Comparison of ENCODE assay signal across 20 mouse cellular contexts in the genomic region with DNA sequence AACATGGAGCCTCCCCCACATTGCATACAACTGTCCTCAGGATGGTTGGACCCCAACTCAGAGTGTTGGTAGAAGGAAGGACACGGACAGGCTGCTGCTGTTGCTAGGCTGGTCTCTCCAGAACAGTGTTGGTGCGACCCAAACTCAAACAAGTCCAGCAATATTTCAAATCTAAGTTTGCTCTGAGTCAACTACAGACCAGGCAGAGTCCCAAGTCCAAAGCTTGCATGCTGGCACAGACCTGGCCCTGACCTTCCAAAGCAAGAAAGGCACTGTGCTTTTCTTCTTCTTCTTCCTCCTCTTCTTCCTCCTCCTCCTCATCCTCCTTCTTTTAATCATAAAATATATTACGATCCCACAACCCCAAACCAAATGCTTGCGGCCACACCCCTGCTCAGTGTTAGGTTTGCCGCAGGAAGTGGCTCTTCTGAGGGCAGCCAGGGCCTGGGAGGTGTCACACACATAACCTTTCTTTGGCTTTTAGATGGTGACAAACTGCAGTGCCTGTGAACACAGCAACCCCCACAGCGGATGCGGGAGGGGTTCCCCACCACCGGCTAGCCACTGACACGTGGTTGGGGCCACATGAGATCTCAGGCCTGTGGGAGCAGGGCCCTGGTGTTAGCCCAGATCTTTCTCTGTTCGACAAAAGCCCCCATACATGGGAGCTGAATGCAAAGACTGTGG. TPM values are rescaled to one million over a fixed set of nuclear protein-coding genes. Genes with fewer than 3 reads are reported as not detected.
DNase-seq lines count a peak whose midpoint lies in the region; ATAC-seq lines count a peak whose summit lies in the region.
"Had no signal": no experiment of that assay in that cellular context is flagged by ENCODE, and none has a peak within 500 bp of the region (broad histone marks: within the 10 kb centered on the region; RNA-seq: fewer than 3 reads in every experiment).

No protein-coding gene starts in this region.

- peaks cover 30% of the 10 kb centered on the region; the same call in 1 of the 2 replicates for H3K27me3 ChIP-seq in hindbrain, embryonic 10.5 days (ENCODE audit: insufficient read depth, poor library complexity, severe bottlenecking)
- peaks cover 11% of the 10 kb centered on the region; the same call in 1 of the 2 replicates for H3K27me3 ChIP-seq in hindbrain, embryonic 13.5 days
- H3K27me3 ChIP-seq in liver, embryonic 16.5 days (ENCODE audit: control insufficient read depth, insufficient read depth, low read depth, low read length): no peaks in the 10 kb centered on the region
- H3K27me3 ChIP-seq: limb, embryonic 12.5 days had no signal

- H3K36me3 ChIP-seq in hindbrain, embryonic 10.5 days: no peaks in the 10 kb centered on the region
- H3K36me3 ChIP-seq in hindbrain, embryonic 13.5 days: no peaks in the 10 kb centered on the region
- H3K36me3 ChIP-seq in liver, embryonic 16.5 days (ENCODE audit: control insufficient read depth, insufficient read depth): no peaks in the 10 kb centered on the region
- H3K36me3 ChIP-seq: midbrain, embryonic 12.5 days; neural tube, embryonic 12.5 days had no signal

- no peaks in the 10 kb centered on the region for H3K9me3 ChIP-seq in hindbrain, embryonic 10.5 days
- no peaks in the 10 kb centered on the region for H3K9me3 ChIP-seq in hindbrain, embryonic 13.5 days
- no peaks in the 10 kb centered on the region for H3K9me3 ChIP-seq in liver, embryonic 16.5 days (replicated peaks; ENCODE audit: control insufficient read depth, low read length)
- H3K9me3 ChIP-seq: limb, embryonic 12.5 days; midbrain, embryonic 12.5 days; neural tube, embryonic 12.5 days had no signal

- H3K4me1 ChIP-seq in hindbrain, embryonic 10.5 days (replicated peaks): peaks cover 21% of the 10 kb centered on the region
- peaks cover 9% of the 10 kb centered on the region for H3K4me1 ChIP-seq in hindbrain, embryonic 13.5 days (replicated peaks)
- H3K4me1 ChIP-seq in liver, embryonic 16.5 days (ENCODE audit: control insufficient read depth, low read depth, low read length): no peaks in the 10 kb centered on the region; the same call in 1 of the 2 replicates

- 0 out of 2 replicates have a peak overlapping the region, but pooled peaks have one; percentile 13 for H3K27ac ChIP-seq in hindbrain, embryonic 10.5 days
- H3K27ac ChIP-seq in hindbrain, embryonic 13.5 days: no peak overlapping the region
- H3K27ac ChIP-seq in liver, embryonic 16.5 days (ENCODE audit: low read length): peak overlapping the region; percentile 60
- H3K27ac ChIP-seq: heart, adult 2 months; limb, embryonic 12.5 days; midbrain, embryonic 12.5 days; neural tube, embryonic 12.5 days had no signal

- no peak for DNase-seq in hindbrain, embryonic 10.5 days (ENCODE audit: low spot score)
- peak; percentile 63 for DNase-seq in induced T-regulatory cell, adult 2 months (ENCODE audit: low read depth)
- DNase-seq in thymus, postnatal 14 days: peak; percentile 52
- no peak for DNase-seq in adrenal gland, postnatal 25 days
- DNase-seq in left cerebral cortex, postnatal 14 days (ENCODE audit: low spot score in 2 of 2): no peak
- no peak for DNase-seq in testis, postnatal 10 days (ENCODE audit: low spot score)
- DNase-seq: adrenal gland, adult 8-10 months; cerebellum, adult 8-10 months; heart, adult 2 months; heart, postnatal 14 days; kidney, postnatal 25 days; lung, postnatal 10 days; right cerebral cortex, postnatal 4 days had no signal

- WGBS in hindbrain, embryonic 10.5 days: 88% methylated on average over 10 of the region's 10 CpGs
- 93% methylated on average over 10 of the region's 10 CpGs for WGBS in hindbrain, embryonic 13.5 days
- 39% methylated on average over 10 of the region's 10 CpGs for WGBS in liver, embryonic 16.5 days (ENCODE audit: insufficient replicate concordance)

- intact Hi-C loops in left cerebral cortex, postnatal 14 days (cut with DNase I): no loop called here

- no peak for ATAC-seq in hindbrain, embryonic 13.5 days (ENCODE audit: low FRiP score)
- ATAC-seq in liver, embryonic 16.5 days (ENCODE audit: low read depth): peak; percentile 73
- ATAC-seq: inflammation-experienced regulatory T-cells, adult 6 months had no signal

- no peak overlapping the region for H3K4me2 ChIP-seq in hindbrain, embryonic 13.5 days
- H3K4me2 ChIP-seq in liver, embryonic 16.5 days (ENCODE audit: low read depth, low read length): no peak overlapping the region
- H3K4me2 ChIP-seq: limb, embryonic 12.5 days; midbrain, embryonic 12.5 days; neural tube, embryonic 12.5 days had no signal

- H3K4me3 ChIP-seq in hindbrain, embryonic 10.5 days: no peak overlapping the region
- H3K4me3 ChIP-seq in hindbrain, embryonic 13.5 days: no peak overlapping the region
- H3K4me3 ChIP-seq in liver, embryonic 16.5 days (ENCODE audit: low read depth, low read length): no peak overlapping the region
- H3K4me3 ChIP-seq: heart, adult 2 months; limb, embryonic 12.5 days; midbrain, embryonic 12.5 days; neural tube, embryonic 12.5 days had no signal

- H3K9ac ChIP-seq in hindbrain, embryonic 13.5 days: no peak overlapping the region
- H3K9ac ChIP-seq in liver, embryonic 16.5 days (ENCODE audit: low read depth, low read length): no peak overlapping the region
- H3K9ac ChIP-seq: limb, embryonic 12.5 days; midbrain, embryonic 12.5 days; neural tube, embryonic 12.5 days had no signal

RNA-seq across cellular contexts. Expression of gene B230104I21Rik, which starts 40.2 kb away (rescaled TPM):
- not detected in 2 replicates for polyA plus RNA-seq in hindbrain, embryonic 10.5 days (2016; fragmentation: Nextera tagmentation; extraction: Ambion mirVana)
- not detected in 2 replicates for polyA plus RNA-seq in hindbrain, embryonic 13.5 days (2015; fragmentation: Nextera tagmentation; extraction: Ambion mirVana)
- polyA plus RNA-seq in liver, embryonic 16.5 days (2015; fragmentation: Nextera tagmentation; extraction: Ambion mirVana): not detected in 2 replicates
- not detected in 2 replicates for total RNA-seq in adrenal gland, postnatal 25 days (2021)
- not detected for total RNA-seq in left cerebral cortex, postnatal 14 days (2021)
- total RNA-seq: adrenal gland, adult 8-10 months; heart, adult 2 months; heart, postnatal 14 days had no signal
- polyA plus RNA-seq: embryonic facial prominence, embryonic 11.5 days; heart, adult 2 months; inflammation-experienced regulatory T-cells, adult 6 months; midbrain, embryonic 12.5 days; neural tube, embryonic 12.5 days had no signal

Comparison
In these comparisons a context has a peak if more than half of its experiments do, and no peak if none do; other contexts are left out.
1. DNase-seq: peak in induced T-regulatory cell, adult 2 months (single experiment) and thymus, postnatal 14 days (single experiment); none in hindbrain, embryonic 10.5 days (single experiment), adrenal gland, postnatal 25 days (single experiment), left cerebral cortex, postnatal 14 days (0 of 2) and testis, postnatal 10 days (single experiment).